Mouse (Mus musculus) neural tube, embryonic 14.5 days (tissue): ENCODE data around the gene Dapl1. TPM values are rescaled to one million over a fixed set of nuclear protein-coding genes. Genes with fewer than 3 reads are reported as not detected.

Experiments
- ATAC-seq: fragments of 200-750 bp; cut with Nextera tagmentation; 2 replicates; pipeline ENCODE4 v1.8.0; 2017; ENCODE audit warnings: low read depth, mild to moderate bottlenecking, moderate TSS enrichment, moderate library complexity
- H3K27ac ChIP-seq: fragments of 300-500 bp; sonication (generic); 2 replicates; pipeline ENCODE4 v1.5.1; 2014; ENCODE audit warnings: low read depth, mild to moderate bottlenecking, control low read depth, low read length, moderate library complexity, mixed read lengths
- H3K27me3 ChIP-seq: fragments of 300-500 bp; sonication (generic); 2 replicates; pipeline ENCODE4 v1.6.1; 2014; ENCODE audit warnings: low read length; ENCODE audit not compliant: control insufficient read depth, insufficient read depth
- H3K36me3 ChIP-seq: fragments of 300-500 bp; sonication (generic); 2 replicates; pipeline ENCODE4 v1.6.1; 2014; ENCODE audit warnings: low read length, mixed read lengths; ENCODE audit not compliant: control insufficient read depth, insufficient read depth
- H3K4me1 ChIP-seq: fragments of 300-500 bp; sonication (generic); 2 replicates; pipeline ENCODE4 v1.6.1; 2014; ENCODE audit warnings: low read length; ENCODE audit not compliant: control insufficient read depth, insufficient read depth
- H3K4me2 ChIP-seq: fragments of 300-500 bp; sonication (generic); 2 replicates; pipeline ENCODE4 v1.6.1; 2014; ENCODE audit warnings: mild to moderate bottlenecking, low read depth, low read length, control low read depth
- H3K4me3 ChIP-seq: fragments of 300-500 bp; sonication (generic); 2 replicates; pipeline ENCODE4 v1.5.1; 2014; ENCODE audit warnings: low read depth, low read length, control low read depth, mixed read lengths
- H3K9ac ChIP-seq: fragments of 300-500 bp; sonication (generic); replicated peaks from 2 replicates; pipeline ENCODE4 v1.6.1; 2014; ENCODE audit warnings: low read depth, mild to moderate bottlenecking, control low read depth, low read length, mixed read lengths
- H3K9me3 ChIP-seq: fragments of 300-500 bp; sonication (generic); 2 replicates; pipeline ENCODE4 v1.6.1; 2016; ENCODE audit warnings: low read length; ENCODE audit not compliant: control insufficient read depth
- WGBS: fragments of 180-500 bp; shearing (Covaris S2); extraction: QIAGEN DNeasy Blood & Tissue Kit; methylation state at CpG from one replicate; pipeline ENCODE4 v1.1.7; 2014; 5-methylcytosine and 5-hydroxymethylcytosine counted together
- polyA plus RNA-seq: library from polyadenylated mRNA; unstranded; fragments of >200 nt; fragmentation: Nextera tagmentation; extraction: Ambion mirVana; gene quantifications from 2 replicates; pipeline ENCODE4 v1.2.1, GENCODE M21; 2014

The Dapl1 gene
- polyA plus RNA-seq, 1 experiment from 2014 or later: not detected

DNA sequence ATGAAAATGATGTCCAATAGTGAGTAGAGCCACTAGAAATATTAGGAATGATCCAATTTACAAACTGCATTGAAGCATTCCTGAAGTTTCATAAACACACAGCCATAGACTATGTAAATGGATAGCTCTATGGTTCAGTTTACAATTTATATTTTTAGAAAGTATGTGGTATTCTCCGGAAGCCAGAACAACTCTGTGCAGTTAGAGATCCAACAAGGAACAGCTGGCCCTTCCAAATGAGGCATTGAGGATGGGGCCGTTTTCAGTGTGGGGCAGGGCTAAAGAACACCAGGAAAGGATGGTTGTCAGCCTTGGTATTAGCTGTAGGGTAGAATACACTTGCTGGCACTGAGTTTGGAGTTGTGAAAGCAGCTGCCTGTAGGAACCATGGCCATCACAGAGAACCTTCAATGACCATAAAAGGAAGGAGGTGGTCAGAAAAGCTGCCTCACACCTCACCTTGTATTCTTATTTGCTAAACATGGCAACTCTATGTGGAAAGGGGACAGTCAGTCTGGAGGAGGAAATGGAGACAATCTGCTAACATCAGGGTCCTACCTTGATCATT is 70.0 kb downstream of the Dapl1 start:
- Histone ChIP-seq H3K9ac (no peak overlapping the region), H3K36me3 (no peaks in the 10 kb centered on the region), H3K4me1 (no peaks in the 10 kb centered on the region), H3K4me2 (no peak overlapping the region), H3K9me3 (no peaks in the 10 kb centered on the region), H3K4me3 (no peak overlapping the region), H3K27ac (no peak overlapping the region), H3K27me3 (no peaks in the 10 kb centered on the region)
- 91% methylated on average over 2 of the region's 2 CpGs for WGBS
- ATAC-seq: no peak

Other genes starting within 250 kb of the Dapl1 start
- 5.2 and 7.2 TPM in 2 replicates for gene Tanc1, start 127.4 kb downstream of the Dapl1 start, polyA plus RNA-seq